Mouse (Mus musculus): ENCODE measurements around the gene Nol12.

Gene Nol12

DNA sequence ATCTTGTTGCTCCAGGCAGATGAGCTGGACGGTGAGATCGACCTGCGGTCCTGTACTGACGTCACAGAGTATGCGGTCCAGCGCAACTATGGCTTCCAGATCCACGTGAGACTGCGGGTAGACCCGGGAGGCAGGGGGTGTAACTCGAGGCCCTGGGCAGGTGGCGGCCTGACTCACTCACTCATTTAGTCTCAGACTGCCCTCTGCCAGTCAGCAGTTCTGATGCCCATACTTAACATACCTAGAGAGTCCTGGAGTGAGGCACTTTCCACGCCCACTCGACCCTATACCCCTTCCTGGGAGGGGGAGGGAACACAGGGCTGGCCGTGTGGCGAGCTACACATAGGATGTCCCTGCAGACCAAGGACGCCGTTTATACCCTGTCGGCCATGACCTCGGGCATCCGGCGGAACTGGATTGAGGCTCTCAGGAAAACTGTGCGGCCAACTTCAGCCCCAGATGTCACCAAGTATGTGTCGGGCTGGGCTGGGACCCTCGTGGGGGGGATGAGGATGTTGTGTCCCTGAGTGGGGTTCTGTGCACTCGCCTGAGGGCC lies 56.3 kb downstream of the Nol12 start:
- DNase-seq (ENCODE audit: low read depth, low spot score), result no peak

DNA sequence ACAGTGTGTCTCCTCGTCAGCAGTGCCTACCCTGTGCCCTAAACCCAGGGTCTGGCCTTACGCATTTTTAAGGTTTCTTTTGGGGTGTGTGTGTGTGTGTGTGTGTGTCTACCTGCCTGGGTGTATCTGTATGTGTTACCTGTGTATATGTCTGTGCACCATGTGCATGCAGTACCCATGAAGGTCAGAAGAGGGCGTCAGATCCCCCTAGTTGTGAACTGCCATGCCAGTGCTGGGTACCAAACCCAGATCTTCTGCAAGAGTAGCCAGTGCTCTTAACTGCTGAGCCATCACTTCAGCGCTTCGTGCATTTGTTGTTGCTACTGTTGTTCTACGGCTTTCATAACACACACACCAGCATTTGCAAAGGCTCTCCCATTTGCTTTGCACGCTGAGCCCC lies 57.5 kb downstream of the Nol12 start:
- DNase-seq (ENCODE audit: low read depth, low spot score), result no peak

GRCm38 (mm10) chr15:78992925-78993324 lies 58.2 kb downstream of the Nol12 start:
- no peak for DNase-seq (ENCODE audit: low read depth, low spot score)
